Mouse (Mus musculus): ENCODE data around the gene Myh6. TPM values are rescaled to one million over a fixed set of nuclear protein-coding genes. Genes with fewer than 3 reads are reported as not detected.

Myh6 gene
- polyA plus RNA-seq, 1 experiment from 2014 or later = 2,306 TPM

DNA sequence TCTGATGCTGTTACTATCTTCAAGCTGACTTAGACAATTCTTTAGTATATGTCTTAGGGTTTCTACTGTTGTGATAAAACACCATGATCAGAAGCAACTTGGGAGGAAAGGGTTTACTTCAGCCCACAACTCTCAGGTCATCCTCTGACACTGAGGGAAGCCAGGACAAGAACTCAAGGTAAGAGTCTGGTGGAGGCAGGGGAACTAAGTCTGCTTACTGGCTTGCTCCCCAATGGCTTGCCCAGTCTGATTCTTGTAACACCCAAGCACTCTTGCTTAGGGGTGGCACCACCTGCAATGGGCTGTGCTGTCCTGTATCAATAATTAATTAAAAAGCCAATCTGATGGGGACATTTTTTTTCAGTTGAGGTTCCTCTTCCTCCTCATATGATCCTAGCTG, 32.0 kb upstream of the Myh6 start:
- no peak overlapping the region for H3K4me3 ChIP-seq (ENCODE audit: low read depth, low read length)
- peaks cover 40% of the 10 kb centered on the region for H3K4me1 ChIP-seq (ENCODE audit: control insufficient read depth, insufficient read depth, low read length)

DNA sequence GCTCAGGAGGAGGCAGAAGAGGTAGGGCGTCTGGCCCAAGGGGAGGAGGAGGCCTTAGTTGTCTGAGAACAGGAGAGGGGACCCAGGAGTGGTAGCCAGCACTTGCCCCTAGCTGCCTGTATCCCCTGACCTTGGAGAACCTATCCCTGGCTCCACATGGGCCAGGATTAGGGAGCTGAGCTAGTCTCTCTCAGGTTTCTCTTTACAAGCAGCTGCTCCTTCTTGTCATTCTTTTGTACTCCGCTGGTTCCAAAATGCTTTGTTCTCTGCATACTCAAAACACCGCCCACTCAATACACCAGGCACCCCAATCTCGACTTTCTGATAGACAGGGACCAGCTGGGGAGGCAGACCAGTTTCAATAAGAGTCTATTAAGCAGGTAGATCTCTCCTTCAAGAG, 30.6 kb upstream of the Myh6 start:
- Histone ChIP-seq H3K27ac (ENCODE audit: low read depth, low read length) (peak overlapping the region; percentile 99), H3K4me1 (ENCODE audit: control insufficient read depth, insufficient read depth, low read length) (peaks cover 28% of the 10 kb centered on the region)
- no peak for ATAC-seq (replicated peaks; ENCODE audit: insufficient number of reproducible peaks, low FRiP score, low TSS enrichment)

More for the DNA sequence above, 32.0 kb upstream of the Myh6 start:
- peaks cover 7% of the 10 kb centered on the region; the same call in 1 of the 2 replicates for H3K27me3 ChIP-seq (ENCODE audit: control insufficient read depth, insufficient read depth, low read length)
- H3K9ac ChIP-seq (ENCODE audit: low read depth, low read length) = no peak overlapping the region
- peak overlapping the region; percentile 8 for H3K27ac ChIP-seq (ENCODE audit: low read depth, low read length)
- no peaks in the 10 kb centered on the region for H3K9me3 ChIP-seq (replicated peaks; ENCODE audit: control insufficient read depth, low read length)
- no peak for ATAC-seq (replicated peaks; ENCODE audit: insufficient number of reproducible peaks, low FRiP score, low TSS enrichment)
- no peak overlapping the region for H3K4me2 ChIP-seq
- no peaks in the 10 kb centered on the region for H3K36me3 ChIP-seq (ENCODE audit: control insufficient read depth, insufficient read depth, low read length)

DNA sequence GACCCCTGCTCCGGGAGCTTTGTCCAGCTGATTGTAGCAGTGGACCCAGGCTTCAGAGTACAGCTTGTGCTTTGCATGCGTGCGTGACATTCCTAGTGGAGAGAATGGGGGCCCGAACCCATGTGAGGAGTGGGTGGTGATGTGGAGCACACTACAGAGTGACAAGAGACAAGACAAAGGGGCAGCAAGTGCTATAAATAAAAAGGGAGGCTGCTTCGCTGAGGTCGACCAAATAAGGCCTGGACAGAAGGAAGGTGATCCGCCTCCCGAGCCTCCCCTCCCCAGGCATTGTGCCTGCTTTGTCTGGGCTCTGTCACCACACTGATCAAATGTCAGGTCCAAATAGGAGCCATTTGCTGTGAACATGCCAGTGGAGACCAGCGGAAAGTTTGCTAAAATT, 30.1 kb upstream of the Myh6 start:
- Histone ChIP-seq H3K27me3 (ENCODE audit: control insufficient read depth, insufficient read depth, low read length) (peaks cover 7% of the 10 kb centered on the region; the same call in 1 of the 2 replicates), H3K9ac (ENCODE audit: low read depth, low read length) (peak overlapping the region; percentile 74), H3K4me2 (peak overlapping the region; percentile 70), H3K9me3 (replicated peaks; ENCODE audit: control insufficient read depth, low read length) (no peaks in the 10 kb centered on the region), H3K27ac (ENCODE audit: low read depth, low read length) (peak overlapping the region; percentile 99), H3K4me1 (ENCODE audit: control insufficient read depth, insufficient read depth, low read length) (peaks cover 23% of the 10 kb centered on the region), H3K4me3 (ENCODE audit: low read depth, low read length) (peak overlapping the region; percentile 8), H3K36me3 (ENCODE audit: control insufficient read depth, insufficient read depth, low read length) (no peaks in the 10 kb centered on the region)
- ATAC-seq (replicated peaks; ENCODE audit: insufficient number of reproducible peaks, low FRiP score, low TSS enrichment) = peak; percentile 55
- 28% methylated on average over 9 of the region's 9 CpGs for WGBS (ENCODE audit: insufficient replicate concordance)

More for the DNA sequence above, 30.6 kb upstream of the Myh6 start:
- WGBS (ENCODE audit: insufficient replicate concordance) = 38% methylated on average over 4 of the region's 4 CpGs
- H3K27me3 ChIP-seq (ENCODE audit: control insufficient read depth, insufficient read depth, low read length) = peaks cover 7% of the 10 kb centered on the region; the same call in 1 of the 2 replicates
- no peaks in the 10 kb centered on the region for H3K9me3 ChIP-seq (replicated peaks; ENCODE audit: control insufficient read depth, low read length)
- peak overlapping the region; percentile 54 for H3K4me2 ChIP-seq
- H3K36me3 ChIP-seq (ENCODE audit: control insufficient read depth, insufficient read depth, low read length) = no peaks in the 10 kb centered on the region
- H3K9ac ChIP-seq (ENCODE audit: low read depth, low read length) = peak overlapping the region; percentile 74
- H3K4me3 ChIP-seq (ENCODE audit: low read depth, low read length) = peak overlapping the region; percentile 8; the same call in 1 of the 2 replicates

DNA sequence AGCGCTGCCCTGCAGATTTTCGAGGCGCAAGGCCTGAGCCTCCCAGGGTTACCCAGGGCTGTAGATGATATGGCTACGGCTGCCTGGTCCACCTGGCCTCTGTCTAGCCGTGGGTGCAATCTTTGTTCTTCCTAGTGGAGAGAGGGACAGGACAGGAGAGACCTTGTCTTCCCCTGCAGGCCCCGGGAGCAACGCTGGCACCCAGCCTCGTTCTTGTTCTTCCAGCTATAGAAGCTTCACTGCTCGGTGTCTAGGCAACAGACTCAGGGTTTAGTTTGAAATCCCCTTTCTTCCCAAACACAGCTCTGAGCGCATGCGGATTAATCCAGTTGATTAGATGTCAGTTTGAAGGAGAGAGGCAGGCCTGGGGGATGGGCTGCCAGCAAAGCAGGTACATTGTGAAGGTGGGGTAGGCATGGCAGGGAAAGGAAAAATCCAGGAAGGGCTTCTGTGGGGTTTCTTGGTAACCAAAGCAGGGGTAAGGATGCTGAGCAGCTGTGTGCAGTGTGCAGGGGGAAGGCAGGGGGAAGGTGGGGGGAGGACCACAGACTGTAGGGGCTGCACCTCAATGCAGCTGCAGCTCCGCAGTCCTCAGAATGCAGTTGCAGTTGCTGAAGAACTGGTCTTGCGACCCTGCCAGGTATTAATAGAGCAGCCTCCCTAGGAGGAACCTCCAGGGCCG, 28.9 kb upstream of the Myh6 start:
- H3K9me3 ChIP-seq (replicated peaks; ENCODE audit: control insufficient read depth, low read length) = no peaks in the 10 kb centered on the region
- peaks cover 21% of the 10 kb centered on the region for H3K4me1 ChIP-seq (ENCODE audit: control insufficient read depth, insufficient read depth, low read length)
- H3K27me3 ChIP-seq (ENCODE audit: control insufficient read depth, insufficient read depth, low read length) = peaks cover 7% of the 10 kb centered on the region; the same call in 1 of the 2 replicates
- peak overlapping the region; percentile 70 for H3K4me2 ChIP-seq
- WGBS (ENCODE audit: insufficient replicate concordance) = 35% methylated on average over 14 of the region's 14 CpGs
- peak overlapping the region; percentile 18; the same call in 1 of the 2 replicates for H3K4me3 ChIP-seq (ENCODE audit: low read depth, low read length)
- no peak for ATAC-seq (replicated peaks; ENCODE audit: insufficient number of reproducible peaks, low FRiP score, low TSS enrichment)
- peak overlapping the region; percentile 59 for H3K9ac ChIP-seq (ENCODE audit: low read depth, low read length)
- no peaks in the 10 kb centered on the region for H3K36me3 ChIP-seq (ENCODE audit: control insufficient read depth, insufficient read depth, low read length)
- peak overlapping the region; percentile 99 for H3K27ac ChIP-seq (ENCODE audit: low read depth, low read length)

DNA sequence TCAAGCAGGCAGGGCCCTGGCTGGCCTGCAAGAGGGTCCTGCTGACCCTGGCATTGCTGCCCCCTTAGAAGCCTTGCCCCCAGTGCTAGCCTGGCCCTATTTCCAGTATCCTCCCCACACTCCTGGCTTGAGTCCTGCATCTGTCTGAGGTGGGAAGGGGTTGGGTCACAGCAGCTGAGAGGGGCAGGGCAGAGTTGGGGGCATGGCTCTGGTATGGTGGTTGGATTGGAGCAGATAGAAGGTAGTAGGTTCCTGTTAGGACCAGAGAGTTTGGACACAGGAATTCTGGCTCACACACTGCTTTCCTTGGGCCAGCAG, 28.1 kb upstream of the Myh6 start:
- Histone ChIP-seq H3K36me3 (ENCODE audit: control insufficient read depth, insufficient read depth, low read length) (no peaks in the 10 kb centered on the region; the same call in 1 of the 2 replicates), H3K27ac (ENCODE audit: low read depth, low read length) (peak overlapping the region; percentile 99), H3K9ac (ENCODE audit: low read depth, low read length) (peak overlapping the region; percentile 59), H3K9me3 (replicated peaks; ENCODE audit: control insufficient read depth, low read length) (no peaks in the 10 kb centered on the region), H3K27me3 (ENCODE audit: control insufficient read depth, insufficient read depth, low read length) (peaks cover 7% of the 10 kb centered on the region; the same call in 1 of the 2 replicates), H3K4me2 (peak overlapping the region; percentile 70), H3K4me3 (ENCODE audit: low read depth, low read length) (peak overlapping the region; percentile 46; the same call in 1 of the 2 replicates), H3K4me1 (ENCODE audit: control insufficient read depth, insufficient read depth, low read length) (peaks cover 20% of the 10 kb centered on the region)
- no peak for ATAC-seq (replicated peaks; ENCODE audit: insufficient number of reproducible peaks, low FRiP score, low TSS enrichment)

DNA sequence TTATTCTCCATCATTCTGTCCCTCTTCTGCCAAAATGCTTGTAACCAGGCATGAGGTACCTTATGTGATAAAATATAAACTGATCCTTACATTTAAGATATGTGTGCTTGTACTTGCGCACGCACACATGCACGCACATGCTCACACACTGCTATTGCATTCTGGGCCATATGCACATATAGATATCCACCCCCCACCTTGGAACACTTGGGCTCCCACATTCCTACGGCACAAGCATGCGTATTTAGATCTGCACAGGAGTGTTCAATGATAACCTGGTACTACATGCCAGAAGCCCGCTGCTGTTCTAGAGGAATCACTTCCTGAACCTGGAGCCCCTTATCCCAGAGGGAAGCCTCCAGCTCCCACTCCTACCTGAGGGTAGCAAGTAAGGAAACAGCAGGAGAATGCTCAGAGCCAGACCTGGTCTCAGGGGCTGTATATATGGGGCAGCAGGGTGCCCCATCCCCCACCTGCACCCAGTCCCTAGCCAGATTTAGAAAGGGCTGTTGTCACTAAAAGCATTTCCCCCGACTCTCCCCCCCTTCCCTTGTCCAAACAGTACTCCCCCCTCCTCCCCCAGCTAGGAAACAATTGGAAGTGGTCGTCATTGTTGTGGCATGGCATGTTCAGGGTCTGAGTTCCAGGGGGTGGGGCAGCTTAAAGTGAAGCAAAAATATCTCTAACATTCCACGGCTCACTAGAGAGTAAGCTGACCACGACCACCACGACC, 27.6 kb upstream of the Myh6 start, which contains the start of gene Myh7:
Myh7 (minus strand) TSS at position 491 of the 733 bp plus-strand sequence.
- peaks cover 5% of the 10 kb centered on the region for H3K36me3 ChIP-seq (ENCODE audit: control insufficient read depth, insufficient read depth, low read length)
- H3K4me3 ChIP-seq (ENCODE audit: low read depth, low read length) = peak within 1 kb of the TSS; percentile 46
- 27% methylated on average over 11 of the region's 11 CpGs for WGBS (ENCODE audit: insufficient replicate concordance)
- peak within 1 kb of the TSS; percentile 91 for H3K9ac ChIP-seq (ENCODE audit: low read depth, low read length)
- H3K27me3 ChIP-seq (ENCODE audit: control insufficient read depth, insufficient read depth, low read length) = peaks cover 7% of the 10 kb centered on the region; the same call in 1 of the 2 replicates
- H3K4me2 ChIP-seq = peak within 1 kb of the TSS; percentile 70
- no peaks in the 10 kb centered on the region for H3K9me3 ChIP-seq (replicated peaks; ENCODE audit: control insufficient read depth, low read length)
- H3K27ac ChIP-seq (ENCODE audit: low read depth, low read length) = peak within 1 kb of the TSS; percentile 99
- ATAC-seq (replicated peaks; ENCODE audit: insufficient number of reproducible peaks, low FRiP score, low TSS enrichment) = peak; percentile 45
- peaks cover 20% of the 10 kb centered on the region for H3K4me1 ChIP-seq (ENCODE audit: control insufficient read depth, insufficient read depth, low read length)

DNA sequence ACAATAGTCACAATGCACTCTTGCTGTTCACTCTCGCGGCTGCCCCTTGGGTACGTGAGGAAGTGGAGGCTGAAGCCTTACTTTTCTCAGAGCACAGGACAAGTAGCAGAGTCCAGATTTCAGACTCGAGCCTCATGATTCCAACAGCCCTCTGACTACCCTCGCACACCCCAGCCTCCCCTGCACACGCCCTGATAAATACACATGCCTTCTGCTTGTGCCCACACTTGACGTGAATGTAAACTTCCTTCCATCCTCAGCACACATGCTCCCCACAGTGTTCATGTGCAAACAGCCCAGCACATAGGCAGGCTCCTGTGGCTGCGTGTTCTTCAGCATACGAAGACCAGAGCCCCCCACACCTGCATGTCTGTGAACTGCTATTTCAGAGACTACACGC, 26.9 kb upstream of the Myh6 start:
- H3K9ac ChIP-seq (ENCODE audit: low read depth, low read length) = peak overlapping the region; percentile 91

DNA sequence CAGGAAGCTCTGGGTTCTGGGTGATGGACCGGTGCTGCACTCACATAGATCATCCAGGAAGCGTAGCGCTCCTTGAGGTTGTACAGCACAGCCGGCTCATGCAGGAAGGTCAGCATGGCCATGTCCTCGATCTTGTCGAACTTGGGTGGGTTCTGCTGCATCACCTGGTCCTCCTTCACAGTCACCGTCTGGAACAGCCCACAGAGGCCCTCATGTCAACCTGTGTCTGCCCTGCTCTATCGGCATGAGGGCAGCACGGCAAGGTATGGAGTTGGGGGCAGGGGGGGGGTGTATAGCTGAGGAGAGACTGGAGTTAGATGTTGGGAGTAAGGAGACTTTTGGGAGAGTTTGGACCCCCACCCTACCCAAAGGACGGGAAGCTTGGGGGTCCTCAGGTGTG, 25.5 kb upstream of the Myh6 start:
- Histone ChIP-seq H3K4me1 (ENCODE audit: control insufficient read depth, insufficient read depth, low read length) (peaks cover 17% of the 10 kb centered on the region), H3K9me3 (replicated peaks; ENCODE audit: control insufficient read depth, low read length) (no peaks in the 10 kb centered on the region), H3K4me3 (ENCODE audit: low read depth, low read length) (peak overlapping the region; percentile 46), H3K27me3 (ENCODE audit: control insufficient read depth, insufficient read depth, low read length) (peaks cover 7% of the 10 kb centered on the region; the same call in 1 of the 2 replicates), H3K4me2 (peak overlapping the region; percentile 70), H3K36me3 (ENCODE audit: control insufficient read depth, insufficient read depth, low read length) (peaks cover 5% of the 10 kb centered on the region), H3K9ac (ENCODE audit: low read depth, low read length) (peak overlapping the region; percentile 91), H3K27ac (ENCODE audit: low read depth, low read length) (peak overlapping the region; percentile 99)
- ATAC-seq (replicated peaks; ENCODE audit: insufficient number of reproducible peaks, low FRiP score, low TSS enrichment) = 0 out of 2 replicates have a peak, but pooled peaks have one; percentile 4
- WGBS (ENCODE audit: insufficient replicate concordance) = 60% methylated on average over 10 of the region's 10 CpGs

More for the DNA sequence above, 26.9 kb upstream of the Myh6 start:
- H3K4me2 ChIP-seq = peak overlapping the region; percentile 70
- H3K36me3 ChIP-seq (ENCODE audit: control insufficient read depth, insufficient read depth, low read length) = peaks cover 5% of the 10 kb centered on the region
- H3K27me3 ChIP-seq (ENCODE audit: control insufficient read depth, insufficient read depth, low read length) = peaks cover 7% of the 10 kb centered on the region; the same call in 1 of the 2 replicates
- ATAC-seq (replicated peaks; ENCODE audit: insufficient number of reproducible peaks, low FRiP score, low TSS enrichment) = no peak
- peak overlapping the region; percentile 46 for H3K4me3 ChIP-seq (ENCODE audit: low read depth, low read length)
- no peaks in the 10 kb centered on the region for H3K9me3 ChIP-seq (replicated peaks; ENCODE audit: control insufficient read depth, low read length)
- peaks cover 20% of the 10 kb centered on the region for H3K4me1 ChIP-seq (ENCODE audit: control insufficient read depth, insufficient read depth, low read length)
- peak overlapping the region; percentile 99 for H3K27ac ChIP-seq (ENCODE audit: low read depth, low read length)
- WGBS (ENCODE audit: insufficient replicate concordance) = 46% methylated on average over 10 of the region's 10 CpGs

Data from heart, embryonic 11.5 days (tissue).